Mouse (Mus musculus): ENCODE measurements around the gene Atg4b.
"Not testable (repeated sequence)": the region's sequence is repeated elsewhere in the genome, so short reads cannot be mapped to it uniquely, and the experiment has no call there.

The Atg4b gene

DNA sequence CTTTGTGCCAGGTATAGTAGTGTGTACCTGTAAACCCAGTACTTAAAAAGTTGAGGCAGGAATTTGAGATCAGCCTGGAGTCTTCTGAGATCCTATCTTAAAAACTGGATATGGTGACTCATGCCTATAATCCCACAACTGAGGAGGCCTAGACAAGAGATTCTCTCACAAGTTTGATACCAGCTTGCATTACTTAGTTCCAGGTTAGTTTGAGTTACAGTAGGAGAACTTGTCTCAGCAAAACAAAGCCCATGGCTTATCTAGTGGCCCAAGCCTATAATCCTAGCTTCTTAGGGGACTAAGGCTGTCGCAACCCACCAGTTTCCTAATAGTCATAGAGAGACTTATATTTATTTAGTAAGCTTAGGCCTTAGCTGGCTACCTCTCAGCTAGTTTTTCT, 8.8 kb downstream of the Atg4b start:
- DNase-seq: no peak

DNA sequence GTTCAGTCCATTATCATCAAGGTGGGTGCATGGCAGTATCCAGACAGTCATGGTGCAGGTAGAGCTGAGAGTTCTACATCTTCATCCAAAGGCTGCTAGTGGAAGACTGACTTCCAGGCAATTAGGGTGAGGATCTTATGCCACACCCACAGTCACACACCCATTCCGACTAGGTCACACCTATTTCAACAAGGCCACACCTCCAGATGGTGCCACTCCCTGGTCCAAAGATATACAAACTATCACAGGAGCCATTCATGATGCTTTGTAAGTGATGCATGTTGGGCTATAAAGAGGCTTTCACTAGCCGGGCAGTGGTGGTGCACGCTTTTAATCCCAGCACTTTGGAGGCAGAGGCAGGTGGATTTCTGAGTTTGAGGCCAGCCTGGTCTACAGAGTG, 12.2 kb downstream of the Atg4b start:
- DNase-seq: not testable (repeated sequence)

- peak; percentile 11 for DNase-seq
Measured at GRCm38 (mm10) chr1:93764871-93765591, 13.7 kb downstream of the Atg4b start.

GRCm38 (mm10) chr1:93767600-93767999, 16.3 kb downstream of the Atg4b start:
- no peak for DNase-seq

DNA sequence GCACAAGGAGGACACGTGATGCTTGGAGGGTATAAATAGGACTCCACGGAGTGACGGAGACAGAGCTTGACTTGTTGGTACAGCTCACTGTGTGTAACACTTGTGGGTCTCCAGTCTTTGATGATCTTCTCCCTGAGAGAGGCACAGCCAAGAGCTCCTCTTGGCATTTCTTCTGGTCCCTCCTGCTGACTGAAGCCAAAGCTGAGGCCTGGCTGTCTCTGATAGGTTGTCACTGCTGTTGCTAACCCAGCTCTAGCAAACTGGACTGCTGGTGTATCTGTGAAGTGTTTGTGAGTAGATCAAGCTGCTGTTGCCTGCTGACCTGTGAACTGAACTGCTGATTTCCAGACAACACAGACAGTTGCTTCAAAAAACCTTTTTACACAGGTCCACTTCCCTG, 18.6 kb downstream of the Atg4b start:
- DNase-seq: no peak

- no peak for DNase-seq
Measured at GRCm38 (mm10) chr1:93776686-93777085, 25.4 kb downstream of the Atg4b start.

DNA sequence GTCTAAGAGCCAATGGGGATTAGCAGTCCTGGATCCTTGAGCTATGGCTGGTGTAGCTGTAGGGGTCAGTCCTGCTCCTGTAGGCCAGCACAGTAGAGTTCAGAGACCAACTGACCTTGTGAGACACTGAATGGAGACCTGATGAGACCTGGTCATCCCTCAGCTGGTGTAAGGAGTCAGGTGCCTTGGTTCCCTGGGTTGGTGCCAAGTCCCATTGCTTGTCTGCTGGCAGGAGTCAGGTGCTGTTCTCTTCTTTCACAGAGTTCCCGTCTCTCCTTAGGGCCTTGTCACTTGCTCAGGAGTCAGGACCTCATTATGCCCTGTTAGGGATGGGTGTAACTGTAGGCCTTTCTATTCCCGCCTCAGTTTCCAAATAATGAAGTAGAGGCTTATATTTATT, 35.6 kb downstream of the Atg4b start:
- no peak for DNase-seq

DNA sequence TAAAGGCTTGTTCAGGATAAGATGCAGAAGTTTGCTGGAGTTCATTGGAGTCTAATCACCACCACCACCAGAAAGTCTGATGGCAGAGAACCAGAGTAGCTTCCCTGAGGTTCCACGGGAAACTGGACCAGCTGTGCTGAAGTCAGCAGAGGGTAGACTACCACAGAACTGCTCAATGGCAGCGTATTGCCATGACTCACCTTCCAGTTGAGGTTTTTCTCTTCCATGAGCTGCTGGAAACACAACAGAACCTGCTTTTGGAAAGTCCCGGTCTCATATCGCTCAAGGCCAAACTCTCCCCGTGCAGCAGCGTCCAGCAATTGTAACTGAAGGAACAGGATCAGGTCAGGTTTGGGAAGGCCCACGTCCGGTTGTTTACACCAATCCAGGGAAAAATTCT, 43.2 kb downstream of the Atg4b start:
- DNase-seq: no peak

- DNase-seq: no peak
Measured at GRCm38 (mm10) chr1:93795886-93796285, 44.6 kb downstream of the Atg4b start.

- no peak for DNase-seq
Measured at GRCm38 (mm10) chr1:93800670-93801503, 49.6 kb downstream of the Atg4b start.

DNA sequence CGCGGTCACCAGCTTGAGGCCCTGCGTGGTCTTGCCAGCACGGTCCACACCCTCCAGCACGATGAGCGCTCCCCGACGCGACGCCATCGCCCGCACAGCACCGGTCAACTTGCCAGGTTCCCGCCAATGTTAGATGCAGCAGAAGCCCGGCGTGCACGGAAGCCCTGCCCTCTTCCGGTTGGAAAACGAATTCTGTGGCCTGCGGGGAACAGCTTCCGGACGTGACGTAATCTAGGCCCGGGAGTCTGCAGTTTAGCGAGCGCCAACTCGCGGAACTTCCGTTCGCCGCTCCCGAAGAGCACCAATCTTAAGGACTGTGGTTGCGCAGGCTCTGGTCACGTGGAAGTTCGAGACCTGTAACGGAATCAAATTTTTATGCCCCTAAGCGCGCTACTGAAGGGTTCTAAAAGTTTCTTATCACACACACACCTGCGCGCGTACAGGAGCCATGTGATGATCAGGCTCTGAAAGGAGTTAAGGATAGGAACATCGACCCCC, 50.5 kb downstream of the Atg4b start, which contains the start of gene Dtymk:
Gene Dtymk (minus strand): TSS at position 194 of the 498 bp plus-strand sequence.
- peak; percentile 96 for DNase-seq

DNA sequence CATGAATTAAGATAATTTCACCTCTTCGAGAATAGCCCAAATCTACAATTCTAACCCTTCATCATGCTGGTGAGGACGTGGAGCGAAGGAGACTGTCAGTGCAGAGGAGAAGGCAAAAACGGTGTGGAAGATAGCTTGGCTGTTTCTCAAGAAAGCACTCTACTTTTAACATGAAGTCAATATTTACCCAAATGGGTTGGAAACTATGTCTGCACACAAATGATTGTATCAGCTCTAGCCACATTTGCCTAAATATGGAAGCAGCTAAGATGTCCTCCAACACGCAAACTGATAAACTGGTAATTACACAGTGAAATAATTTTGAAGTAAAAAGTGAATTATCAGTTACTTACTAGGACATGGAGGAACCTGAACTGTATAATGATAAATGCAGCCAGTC, 51.5 kb downstream of the Atg4b start:
- DNase-seq: no peak

DNA sequence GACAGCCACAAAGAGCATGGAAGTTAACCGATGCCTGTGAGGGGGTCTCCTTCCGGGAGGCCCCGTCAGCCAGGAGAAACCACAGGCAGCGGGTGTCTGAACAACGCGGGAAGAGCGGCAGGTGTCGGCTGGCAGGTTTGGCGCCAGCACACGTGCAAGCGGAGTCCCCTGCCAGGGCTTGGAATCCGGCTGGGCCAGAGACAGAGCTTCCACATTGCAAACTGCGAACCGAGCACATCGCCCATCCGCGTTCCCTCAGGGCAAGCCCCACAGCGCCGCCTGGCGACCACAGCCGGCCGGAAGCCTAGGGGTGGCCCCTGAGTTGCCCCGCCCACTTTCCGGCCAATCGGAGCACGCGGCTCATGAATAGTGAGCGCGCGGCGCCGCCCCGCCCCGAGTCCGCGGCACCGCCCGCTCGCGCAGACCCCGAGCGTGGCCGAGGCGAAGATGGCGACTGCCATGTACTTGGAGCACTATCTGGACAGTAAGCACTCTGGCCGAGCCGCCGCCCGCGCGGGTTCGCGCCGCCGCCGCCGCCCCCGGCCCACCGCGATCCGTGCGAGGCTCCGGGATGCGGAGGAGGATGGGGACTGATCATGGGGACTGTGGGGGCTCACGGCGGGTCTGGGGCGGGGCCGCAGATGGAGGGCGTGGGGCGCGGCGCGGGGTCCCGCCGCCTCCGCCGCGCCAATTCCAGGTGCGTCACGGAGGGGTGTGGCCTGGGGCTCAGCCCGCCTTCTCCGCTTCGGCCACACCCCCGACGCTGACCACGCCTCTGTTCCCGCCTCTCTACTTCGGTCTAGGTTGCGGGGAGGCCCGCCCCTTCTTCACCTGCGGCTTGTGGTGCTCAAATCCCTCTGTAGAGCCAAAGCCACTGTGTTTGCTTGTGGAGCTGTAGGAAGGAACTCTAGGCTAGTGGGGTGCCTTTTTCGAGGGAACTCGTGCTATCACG, 52.5 kb downstream of the Atg4b start, which contains the start of gene Ing5:
Gene Ing5 (plus strand): TSS at position 410 of the 952 bp plus-strand sequence.
- peak; percentile 100 for DNase-seq

GRCm38 (mm10) chr1:93804818-93805217, 53.5 kb downstream of the Atg4b start:
- no peak for DNase-seq

GRCm38 (mm10) chr1:93805221-93805951, 54.1 kb downstream of the Atg4b start:
- DNase-seq: no peak

DNA sequence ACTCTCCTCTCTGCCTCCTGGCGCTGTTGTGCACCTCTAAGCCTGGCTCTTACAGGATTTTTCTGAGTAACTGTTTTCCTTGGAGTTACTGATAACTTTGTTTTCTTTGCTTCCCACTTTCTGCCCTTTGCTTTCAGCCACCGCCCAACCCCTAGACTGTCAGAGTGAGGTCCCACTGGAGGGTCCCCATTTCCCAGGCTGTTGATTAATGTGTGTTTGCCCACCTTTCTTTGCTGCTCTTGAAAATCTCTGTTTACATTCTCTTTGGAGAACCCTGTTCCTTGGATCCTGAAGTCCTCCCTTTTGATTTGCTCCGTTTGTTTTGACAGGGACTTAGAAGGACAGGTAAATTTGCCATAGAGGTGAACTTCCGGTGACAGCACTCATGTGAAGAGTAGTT, 57.6 kb downstream of the Atg4b start:
- no peak for DNase-seq

DNA sequence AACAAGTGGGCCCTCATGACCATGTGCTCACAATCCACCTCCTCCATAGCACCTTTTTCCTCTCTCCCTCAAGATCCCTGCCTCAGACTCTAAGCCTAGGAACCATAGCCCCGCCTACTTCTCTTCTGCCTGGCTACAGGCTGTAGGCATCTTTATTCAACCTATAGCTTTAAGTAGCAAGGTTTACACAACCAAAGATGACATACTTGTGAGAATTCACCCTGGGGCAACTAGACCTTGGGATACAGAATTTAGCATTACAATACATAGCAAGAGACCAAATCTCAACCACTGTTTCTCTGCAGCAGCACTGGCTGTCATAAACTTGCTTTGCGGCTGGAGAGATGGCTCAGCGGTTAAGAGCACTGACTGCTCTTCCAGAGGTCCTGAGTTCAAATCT, 58.7 kb downstream of the Atg4b start:
- DNase-seq: no peak

- DNase-seq: no peak
Measured at GRCm38 (mm10) chr1:93811495-93812039, 60.3 kb downstream of the Atg4b start.

GRCm38 (mm10) chr1:93817823-93818532, 66.7 kb downstream of the Atg4b start:
- DNase-seq: no peak

DNA sequence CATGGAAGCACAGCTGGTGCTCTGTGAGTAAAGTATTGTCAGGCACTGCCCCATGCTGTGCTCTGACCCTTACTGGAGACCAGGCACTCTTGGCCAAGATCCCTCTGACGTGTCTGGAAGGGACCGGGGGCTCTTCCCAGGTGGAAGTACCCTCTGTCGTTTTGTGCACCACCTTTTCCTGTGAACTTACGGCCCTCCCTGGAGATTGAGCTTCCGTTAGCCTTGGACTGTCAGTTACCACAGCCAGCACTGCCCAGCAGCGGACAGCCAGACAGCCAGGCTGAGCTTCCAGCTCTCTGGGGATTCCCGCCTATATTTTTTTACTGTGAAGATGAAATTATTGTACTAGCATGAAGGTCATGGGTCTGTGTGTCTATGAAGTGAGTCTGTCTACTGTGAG, 67.4 kb downstream of the Atg4b start:
- DNase-seq: no peak
